Mouse (Mus musculus) limb, embryonic 13.5 days (tissue): ENCODE results near the gene Man2a2. TPM values are rescaled to one million over a fixed set of nuclear protein-coding genes. Genes with fewer than 3 reads are reported as not detected.
"Not testable (repeated sequence)": the region's sequence is repeated elsewhere in the genome, so short reads cannot be mapped to it uniquely, and the experiment has no call there.

Experiments
- ATAC-seq: fragments of 200-750 bp; cut with Nextera tagmentation; 2 replicates; pipeline ENCODE4 v1.8.0; 2017; ENCODE audit warnings: low read depth, moderate number of reproducible peaks, moderate TSS enrichment; ENCODE audit not compliant: low FRiP score
- H3K27ac ChIP-seq: fragments of 300-500 bp; sonication (generic); 2 replicates; pipeline ENCODE4 v1.5.1; 2015; ENCODE audit warnings: inconsistent platforms, mild to moderate bottlenecking, moderate library complexity
- H3K27me3 ChIP-seq: fragments of 300-500 bp; sonication (generic); 2 replicates; pipeline ENCODE4 v1.6.1; 2015; ENCODE audit warnings: mild to moderate bottlenecking, inconsistent platforms
- H3K36me3 ChIP-seq: fragments of 300-500 bp; sonication (generic); 2 replicates; pipeline ENCODE4 v1.6.1; 2015; ENCODE audit warnings: inconsistent platforms, mild to moderate bottlenecking, moderate library complexity
- H3K4me1 ChIP-seq: fragments of 300-500 bp; sonication (generic); 2 replicates; pipeline ENCODE4 v1.6.1; 2015; ENCODE audit warnings: inconsistent platforms
- H3K4me2 ChIP-seq: fragments of 300-500 bp; sonication (generic); replicated peaks from 2 replicates; pipeline ENCODE4 v1.6.1; 2015; ENCODE audit warnings: inconsistent platforms, mild to moderate bottlenecking, moderate library complexity
- H3K4me3 ChIP-seq: fragments of 300-500 bp; sonication (generic); 2 replicates; pipeline ENCODE4 v1.5.1; 2015; ENCODE audit warnings: moderate library complexity, mild to moderate bottlenecking, inconsistent platforms
- H3K9ac ChIP-seq: fragments of 300-500 bp; sonication (generic); 2 replicates; pipeline ENCODE4 v1.6.1; 2015; ENCODE audit warnings: mild to moderate bottlenecking, inconsistent platforms
- H3K9me3 ChIP-seq: fragments of 300-500 bp; sonication (generic); 2 replicates; pipeline ENCODE4 v1.6.1; 2016; ENCODE audit warnings: inconsistent platforms
- WGBS: fragments of 180-500 bp; shearing (Covaris S2); methylation state at CpG from one replicate; pipeline ENCODE4 v1.1.7; 2015; 5-methylcytosine and 5-hydroxymethylcytosine counted together
- polyA plus RNA-seq: library from polyadenylated mRNA; unstranded; fragments of >200 nt; fragmentation: Nextera tagmentation; extraction: Ambion mirVana; gene quantifications from 2 replicates; pipeline ENCODE4 v1.2.1, GENCODE M21; 2015

The Man2a2 gene
- polyA plus RNA-seq, 1 experiment from 2014 or later = 24.4 TPM

DNA sequence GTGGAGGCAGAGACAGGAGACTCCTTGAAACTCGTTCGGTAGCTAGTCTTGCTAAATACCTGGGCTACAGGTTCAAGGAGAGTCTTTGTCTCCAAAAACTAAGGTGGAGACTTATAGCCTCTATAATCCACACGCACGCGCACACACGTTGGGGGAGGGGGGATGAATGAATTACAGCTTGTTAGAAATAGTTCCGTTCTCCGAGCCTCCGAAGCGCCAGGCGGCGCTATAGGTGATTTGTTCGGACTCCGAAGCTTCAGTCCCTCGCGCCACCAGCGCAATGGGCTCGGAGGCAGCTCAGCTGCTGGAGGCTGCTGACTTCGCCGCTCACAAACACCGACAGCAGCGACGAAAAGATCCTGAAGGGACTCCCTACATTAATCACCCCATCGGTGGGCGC is 28.3 kb downstream of the Man2a2 start, which contains the start of gene Hddc3:
Gene Hddc3 (plus strand): TSS at position 247 of the 400 bp plus-strand sequence.
- peak; percentile 41; the same call in 1 of the 2 replicates for ATAC-seq
- Histone ChIP-seq H3K9me3 (no peaks in the 10 kb centered on the region), H3K27me3 (no peaks in the 10 kb centered on the region), H3K4me2 (peak within 1 kb of the TSS; percentile 76), H3K9ac (peak within 1 kb of the TSS; percentile 79), H3K36me3 (peaks cover 8% of the 10 kb centered on the region), H3K4me3 (peak within 1 kb of the TSS; percentile 56), H3K27ac (peak within 1 kb of the TSS; percentile 56; the same call in 1 of the 2 replicates), H3K4me1 (peaks cover 48% of the 10 kb centered on the region)
- WGBS = under 1% methylated on average over 25 of the region's 25 CpGs

GRCm38 (mm10) chr7:80341793-80342192 is 29.4 kb downstream of the Man2a2 start:
- WGBS = 82% methylated on average over 7 of the region's 7 CpGs
- no peaks in the 10 kb centered on the region for H3K9me3 ChIP-seq
- no peak for ATAC-seq

DNA sequence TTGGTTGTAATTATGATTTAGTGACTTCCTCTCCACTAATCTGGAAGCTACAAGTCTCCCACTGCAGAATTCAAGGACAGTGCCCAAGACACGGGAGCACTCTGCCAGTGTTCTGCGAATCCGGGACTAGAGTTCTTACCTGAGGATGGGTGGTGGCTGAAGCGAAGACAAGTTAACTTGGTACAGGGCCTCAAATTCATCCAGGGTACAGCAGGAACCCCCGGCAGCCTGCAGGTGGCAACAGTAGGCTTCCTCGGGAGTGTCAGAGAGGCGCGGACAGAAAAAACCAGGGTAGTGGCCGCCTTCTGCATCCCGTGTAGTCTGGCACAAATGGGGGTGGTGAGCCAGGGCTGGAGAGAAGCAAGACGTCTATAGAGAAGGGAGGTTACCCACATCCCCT is 30.4 kb downstream of the Man2a2 start, which contains the start of gene Unc45a:
Gene Unc45a (minus strand): TSS at position 213 of the 400 bp plus-strand sequence.
- Histone ChIP-seq H3K4me1 (peaks cover 36% of the 10 kb centered on the region), H3K27me3 (no peaks in the 10 kb centered on the region), H3K27ac (peak within 1 kb of the TSS; percentile 69), H3K9ac (peak within 1 kb of the TSS; percentile 84), H3K4me2 (peak within 1 kb of the TSS; percentile 95), H3K36me3 (peaks cover 27% of the 10 kb centered on the region), H3K9me3 (no peaks in the 10 kb centered on the region), H3K4me3 (peak within 1 kb of the TSS; percentile 65)
- ATAC-seq = peak; percentile 44; the same call in 1 of the 2 replicates
- 2% methylated on average over 11 of the region's 11 CpGs for WGBS

More at GRCm38 (mm10) chr7:80341793-80342192, 29.4 kb downstream of the Man2a2 start:
- no peak overlapping the region for H3K27ac ChIP-seq
- H3K4me2 ChIP-seq = no peak overlapping the region
- peaks cover 39% of the 10 kb centered on the region for H3K4me1 ChIP-seq
- peaks cover 19% of the 10 kb centered on the region for H3K36me3 ChIP-seq
- H3K4me3 ChIP-seq = no peak overlapping the region
- no peak overlapping the region for H3K9ac ChIP-seq
- no peaks in the 10 kb centered on the region for H3K27me3 ChIP-seq

- WGBS = under 1% methylated on average over 45 of the region's 45 CpGs
Observed at GRCm38 (mm10) chr7:80339793-80340628, 31.2 kb downstream of the Man2a2 start.

DNA sequence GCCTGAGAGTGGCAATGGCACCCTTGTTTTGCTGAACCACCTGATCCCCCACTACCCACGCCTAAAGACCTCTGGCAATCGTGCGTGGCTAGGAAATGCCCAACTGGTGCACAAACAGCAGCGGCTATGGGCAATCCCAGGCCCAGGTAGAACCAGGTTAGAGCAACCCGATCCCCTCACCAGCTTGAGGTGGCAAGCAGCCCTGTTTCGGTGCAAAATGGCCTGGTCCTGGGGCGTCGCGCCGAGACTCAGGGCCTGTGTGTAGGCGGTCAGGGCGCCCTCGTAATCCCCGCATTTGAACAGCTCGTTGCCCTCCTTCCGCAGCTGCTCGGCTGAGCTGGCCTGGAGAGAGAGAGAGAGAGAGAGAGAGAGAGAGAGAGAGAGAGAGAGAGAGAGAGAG is 31.8 kb downstream of the Man2a2 start:
- no peaks in the 10 kb centered on the region for H3K27me3 ChIP-seq
- H3K4me1 ChIP-seq = peaks cover 36% of the 10 kb centered on the region
- ATAC-seq = no peak
- WGBS = 9% methylated on average over 17 of the region's 17 CpGs
- no peaks in the 10 kb centered on the region for H3K9me3 ChIP-seq
- peak overlapping the region; percentile 95 for H3K4me2 ChIP-seq
- H3K27ac ChIP-seq = no peak overlapping the region; the same call in 1 of the 2 replicates
- peak overlapping the region; percentile 65 for H3K4me3 ChIP-seq
- H3K36me3 ChIP-seq = peaks cover 36% of the 10 kb centered on the region
- H3K9ac ChIP-seq = peak overlapping the region; percentile 84

More at GRCm38 (mm10) chr7:80339793-80340628, 31.2 kb downstream of the Man2a2 start:
- Histone ChIP-seq H3K4me3 (peak overlapping the region; percentile 65), H3K9me3 (no peaks in the 10 kb centered on the region), H3K27ac (peak overlapping the region; percentile 69), H3K27me3 (no peaks in the 10 kb centered on the region), H3K9ac (peak overlapping the region; percentile 84), H3K36me3 (peaks cover 30% of the 10 kb centered on the region), H3K4me1 (peaks cover 36% of the 10 kb centered on the region), H3K4me2 (peak overlapping the region; percentile 95)
- peak; percentile 97 for ATAC-seq

DNA sequence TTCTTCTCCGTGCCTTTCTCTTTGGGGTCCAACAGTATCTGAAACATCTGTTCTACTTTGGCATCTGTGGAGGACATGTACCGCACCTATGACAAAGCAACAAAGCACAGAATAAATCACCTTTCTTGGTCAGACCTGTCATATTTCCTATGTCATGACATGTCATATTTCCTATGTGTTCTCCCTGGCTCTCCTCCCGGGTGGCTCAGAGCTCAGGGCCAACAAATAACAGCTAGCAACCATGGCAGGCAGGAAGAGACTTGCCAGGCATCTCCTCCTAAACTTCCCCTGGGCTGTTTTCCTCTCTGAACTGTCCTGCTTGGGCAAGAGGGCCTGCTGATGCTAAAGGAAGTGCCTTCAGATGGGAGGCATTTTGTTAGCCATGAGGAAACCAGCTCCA is 34.2 kb downstream of the Man2a2 start:
- no peak for ATAC-seq
- Histone ChIP-seq H3K4me1 (peaks cover 27% of the 10 kb centered on the region), H3K4me3 (no peak overlapping the region), H3K9me3 (peaks cover 6% of the 10 kb centered on the region; the same call in 1 of the 2 replicates), H3K36me3 (peaks cover 60% of the 10 kb centered on the region), H3K27ac (no peak overlapping the region), H3K27me3 (no peaks in the 10 kb centered on the region), H3K9ac (no peak overlapping the region), H3K4me2 (no peak overlapping the region)
- WGBS = 89% methylated on average over 3 of the region's 3 CpGs

GRCm38 (mm10) chr7:80334848-80335247 is 36.3 kb downstream of the Man2a2 start:
- Histone ChIP-seq H3K4me1 (peaks cover 18% of the 10 kb centered on the region), H3K27ac (no peak overlapping the region), H3K9ac (no peak overlapping the region), H3K36me3 (peaks cover 81% of the 10 kb centered on the region), H3K9me3 (peaks cover 6% of the 10 kb centered on the region; the same call in 1 of the 2 replicates), H3K4me3 (no peak overlapping the region), H3K4me2 (no peak overlapping the region), H3K27me3 (no peaks in the 10 kb centered on the region)
- 90% methylated on average over 4 of the region's 4 CpGs for WGBS
- no peak for ATAC-seq

DNA sequence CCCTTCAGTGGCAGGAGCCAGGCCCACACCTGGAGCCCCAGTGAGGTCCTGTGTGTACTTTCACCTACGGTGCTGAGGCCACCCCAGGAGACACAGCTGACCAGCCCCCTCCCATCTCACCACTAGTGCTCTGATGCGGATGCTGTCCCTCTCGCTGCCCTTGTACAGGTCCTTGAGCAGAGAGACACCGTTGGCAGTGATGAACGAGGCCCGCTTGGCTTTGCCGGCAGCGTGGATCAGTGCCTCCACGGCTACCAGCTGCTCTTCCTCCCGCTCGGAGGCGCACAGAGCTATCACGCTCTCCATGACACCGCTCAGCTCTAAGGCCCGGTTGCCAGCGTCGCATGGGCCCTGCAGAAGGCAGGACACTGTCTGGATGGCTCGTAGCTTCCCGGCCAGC is 39.7 kb downstream of the Man2a2 start:
- Histone ChIP-seq H3K27me3 (no peaks in the 10 kb centered on the region), H3K36me3 (peaks cover 100% of the 10 kb centered on the region), H3K9ac (no peak overlapping the region), H3K27ac (no peak overlapping the region), H3K4me1 (no peaks in the 10 kb centered on the region), H3K4me2 (no peak overlapping the region), H3K9me3 (peaks cover 6% of the 10 kb centered on the region; the same call in 1 of the 2 replicates), H3K4me3 (no peak overlapping the region)
- 97% methylated on average over 19 of the region's 19 CpGs for WGBS
- no peak for ATAC-seq

GRCm38 (mm10) chr7:80330278-80330677 is 40.9 kb downstream of the Man2a2 start:
- no peak for ATAC-seq
- no peaks in the 10 kb centered on the region for H3K27me3 ChIP-seq
- H3K4me1 ChIP-seq = peaks cover 3% of the 10 kb centered on the region
- H3K4me3 ChIP-seq = no peak overlapping the region
- H3K27ac ChIP-seq = no peak overlapping the region
- 89% methylated on average over 8 of the region's 8 CpGs for WGBS
- no peak overlapping the region for H3K9ac ChIP-seq
- H3K36me3 ChIP-seq = peaks cover 100% of the 10 kb centered on the region
- H3K9me3 ChIP-seq = peaks cover 6% of the 10 kb centered on the region; the same call in 1 of the 2 replicates
- no peak overlapping the region for H3K4me2 ChIP-seq

- Histone ChIP-seq H3K9ac (no peak overlapping the region), H3K36me3 (peaks cover 62% of the 10 kb centered on the region), H3K4me1 (peaks cover 17% of the 10 kb centered on the region), H3K4me3 (no peak overlapping the region), H3K27me3 (no peaks in the 10 kb centered on the region), H3K9me3 (no peaks in the 10 kb centered on the region), H3K4me2 (no peak overlapping the region), H3K27ac (no peak overlapping the region)
- WGBS = 97% methylated on average over 19 of the region's 19 CpGs
- no peak for ATAC-seq
Observed at GRCm38 (mm10) chr7:80326076-80326475, 45.1 kb downstream of the Man2a2 start.

DNA sequence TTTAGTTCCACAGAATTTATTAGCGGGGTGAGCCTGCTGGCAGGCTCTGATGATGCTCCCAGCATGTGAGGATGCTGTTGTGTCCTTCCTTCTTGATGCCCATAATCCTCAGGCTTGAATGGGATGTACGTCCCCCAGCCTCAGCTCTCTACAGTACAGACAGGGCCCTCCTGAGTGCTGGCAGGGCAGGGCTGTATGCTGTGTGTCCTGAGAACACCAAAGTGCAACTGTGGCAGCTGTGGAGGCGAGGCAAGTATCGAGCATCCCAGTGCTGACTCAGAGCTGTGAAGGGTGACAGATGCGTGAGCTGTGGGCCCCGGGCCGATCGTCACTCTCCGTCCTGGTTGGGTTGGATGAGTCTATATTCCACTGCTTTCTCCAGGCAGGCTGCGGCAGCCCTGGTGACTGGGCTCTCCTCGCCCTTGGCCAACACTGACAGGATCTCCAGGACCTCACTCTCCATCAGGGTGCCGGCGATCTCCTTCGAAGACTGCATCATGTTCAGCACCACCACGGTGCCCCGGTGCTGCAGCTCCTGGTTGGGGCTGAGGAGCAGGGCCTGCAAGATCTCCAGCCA is 45.8 kb downstream of the Man2a2 start:
- no peak for ATAC-seq
- Histone ChIP-seq H3K36me3 (peaks cover 62% of the 10 kb centered on the region), H3K4me1 (peaks cover 17% of the 10 kb centered on the region), H3K9me3 (no peaks in the 10 kb centered on the region), H3K9ac (no peak overlapping the region), H3K4me3 (no peak overlapping the region), H3K27me3 (no peaks in the 10 kb centered on the region), H3K4me2 (no peak overlapping the region; the same call in 1 of the 2 replicates), H3K27ac (no peak overlapping the region)
- 91% methylated on average over 16 of the region's 16 CpGs for WGBS

DNA sequence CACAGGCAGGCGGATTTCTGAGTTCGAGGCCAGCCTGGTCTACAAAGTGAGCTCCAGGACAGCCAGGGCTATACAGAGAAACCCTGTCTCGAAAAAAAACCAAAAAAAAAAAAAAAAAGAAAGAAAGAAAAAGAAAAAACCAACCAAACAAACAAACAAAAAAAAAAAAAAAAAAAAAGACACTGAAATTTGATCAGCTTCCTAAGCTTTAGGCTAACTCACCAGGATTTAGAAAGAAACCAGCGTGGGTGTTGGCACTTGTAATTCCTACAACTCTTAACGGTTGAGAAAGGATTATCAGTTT is 46.4 kb downstream of the Man2a2 start:
- H3K4me3 ChIP-seq = 0 out of 2 replicates have a peak overlapping the region, but pooled peaks have one; percentile 64
- 34% methylated on average over 5 of the region's 5 CpGs for WGBS
- not testable (repeated sequence) for H3K27me3 ChIP-seq, H3K9me3 ChIP-seq, H3K9ac ChIP-seq, ATAC-seq, H3K27ac ChIP-seq
- peaks cover 62% of the 10 kb centered on the region for H3K36me3 ChIP-seq
- peaks cover 17% of the 10 kb centered on the region for H3K4me1 ChIP-seq
- peak overlapping the region; percentile 83 for H3K4me2 ChIP-seq
